Mouse (Mus musculus) erythroid progenitor cell, adult 5-6 weeks (primary cell): ENCODE measurements at regions not wholly inside any gene's neighbourhood (a gene's known extent, or its start where the extent isn't known, plus 50 kb on each side); places are given as distances from the start of the nearest gene placed in this dataset.

ENCODE experiments used
- ATAC-seq: replicated peaks from 2 replicates; pipeline ENCODE4 v1.8.0; 2016; ENCODE audit warnings: moderate number of reproducible peaks, mild to moderate bottlenecking, moderate TSS enrichment, inconsistent platforms; ENCODE audit not compliant: poor library complexity, low FRiP score, severe bottlenecking

DNA sequence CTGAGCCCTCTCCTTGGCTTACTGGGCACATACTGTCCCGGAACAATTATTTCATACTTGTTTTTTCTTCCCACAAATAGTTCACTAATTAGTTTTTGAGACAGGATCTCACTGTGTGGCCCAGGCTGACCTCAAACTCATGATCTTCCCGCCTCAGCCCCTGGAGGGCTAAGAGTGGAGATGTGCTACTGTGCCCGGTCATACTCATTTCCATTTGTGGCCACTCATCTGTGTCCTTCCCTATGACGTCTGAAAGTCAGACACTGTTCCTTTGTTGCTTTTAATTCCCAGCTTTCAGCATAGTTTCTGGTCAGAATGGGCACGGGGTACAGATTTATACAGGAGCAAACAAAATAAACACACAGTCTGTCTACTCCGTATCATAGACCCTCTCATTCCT lies 242.7 kb upstream of the Kif2a start:
- no peak for ATAC-seq

- no peak for ATAC-seq
Observed at GRCm38 (mm10) chr13:107261479-107262050, 239.6 kb upstream of the Kif2a start.

- no peak for ATAC-seq
Observed at GRCm38 (mm10) chr13:107260274-107260673, 238.3 kb upstream of the Kif2a start.

DNA sequence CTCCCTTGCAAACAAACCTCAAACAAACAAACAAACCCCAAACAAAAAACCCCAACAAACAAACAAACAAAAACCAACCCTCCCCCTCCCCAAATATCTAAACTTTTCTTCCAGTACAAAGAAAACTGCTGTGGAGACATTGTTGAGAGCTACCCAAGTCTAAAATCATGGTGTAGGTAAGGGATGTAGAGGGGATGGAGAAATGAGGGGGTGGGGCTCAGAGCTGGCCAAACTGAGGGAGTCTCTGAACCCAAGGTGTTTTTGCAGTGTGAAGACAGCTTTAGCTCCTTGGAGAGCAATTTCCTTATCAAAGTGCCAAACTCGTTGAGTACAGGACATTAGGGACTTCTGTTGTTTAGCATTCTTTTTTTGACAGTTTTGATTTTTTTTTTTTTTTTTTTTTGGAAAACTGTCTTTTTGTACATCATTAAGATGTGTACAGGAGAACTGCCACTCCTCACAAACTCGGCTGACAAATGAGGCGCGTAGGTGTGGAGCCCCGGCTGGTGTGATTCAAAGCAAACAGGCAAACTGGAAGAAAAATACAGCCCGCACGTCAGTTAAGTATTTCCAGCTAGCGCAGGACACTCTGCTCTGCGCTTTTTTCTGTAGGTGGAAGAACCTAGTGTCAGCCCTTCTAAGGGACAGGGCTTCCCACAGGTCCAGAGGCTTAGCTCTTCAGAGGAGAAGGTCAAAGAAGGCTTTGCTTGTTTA lies 226.0 kb upstream of the Kif2a start:
- no peak for ATAC-seq

DNA sequence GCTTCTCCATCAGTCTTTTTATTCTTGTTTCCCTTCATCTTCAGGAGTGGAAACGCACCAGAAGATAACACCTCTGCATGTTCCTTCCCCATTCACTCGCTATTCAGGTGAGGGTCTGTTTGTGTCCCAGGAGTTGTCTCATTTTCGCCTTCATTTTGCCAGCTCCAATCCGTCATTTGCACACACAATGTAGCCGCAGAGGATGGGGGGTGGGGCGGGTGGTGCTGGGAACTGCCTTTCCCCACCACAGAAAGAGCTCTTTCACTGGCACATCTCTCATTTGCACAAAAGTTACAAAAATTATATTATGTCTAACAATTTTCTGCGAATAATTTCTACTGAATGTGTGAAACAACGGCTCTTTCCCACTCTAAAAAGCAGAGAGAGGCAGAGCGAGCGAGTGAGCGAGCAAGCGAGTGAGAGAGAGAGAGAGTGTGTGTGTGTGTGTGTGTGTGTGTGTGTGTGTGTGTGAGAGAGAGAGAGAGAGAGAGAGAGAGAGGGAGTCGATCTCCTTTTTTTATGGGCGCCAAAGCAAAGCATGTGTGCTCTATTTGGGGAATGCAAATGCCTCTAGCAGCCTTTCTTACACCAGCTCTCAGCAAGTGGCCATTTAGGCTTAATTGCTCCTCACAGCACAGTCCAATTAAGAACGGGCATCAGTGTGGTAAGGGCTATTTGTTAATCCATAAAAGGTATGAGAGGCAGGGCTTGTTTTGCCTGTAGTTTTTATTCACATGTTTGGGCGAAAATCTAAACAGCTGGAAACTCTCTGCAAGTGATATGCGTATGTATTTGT lies 225.2 kb upstream of the Kif2a start:
- no peak for ATAC-seq

DNA sequence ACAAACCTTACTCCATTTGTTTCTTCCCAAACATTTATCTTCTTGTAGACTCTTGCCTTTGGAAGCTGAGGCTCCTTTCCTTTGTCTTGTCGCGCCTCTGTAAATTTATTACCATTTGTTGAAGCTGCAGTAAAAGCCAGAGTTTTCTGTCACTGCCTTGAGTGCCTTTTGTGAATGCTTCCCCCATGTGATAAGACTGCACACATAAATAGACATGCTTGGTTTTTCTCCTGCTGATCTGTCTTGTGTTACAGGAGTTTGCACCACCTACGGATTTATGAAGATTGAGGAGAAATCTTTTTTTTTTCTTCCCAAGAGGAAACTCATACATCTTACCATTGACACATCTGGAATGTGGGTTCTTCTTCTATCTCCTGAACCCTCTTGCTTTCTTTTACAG lies 222.2 kb upstream of the Kif2a start:
- no peak for ATAC-seq

DNA sequence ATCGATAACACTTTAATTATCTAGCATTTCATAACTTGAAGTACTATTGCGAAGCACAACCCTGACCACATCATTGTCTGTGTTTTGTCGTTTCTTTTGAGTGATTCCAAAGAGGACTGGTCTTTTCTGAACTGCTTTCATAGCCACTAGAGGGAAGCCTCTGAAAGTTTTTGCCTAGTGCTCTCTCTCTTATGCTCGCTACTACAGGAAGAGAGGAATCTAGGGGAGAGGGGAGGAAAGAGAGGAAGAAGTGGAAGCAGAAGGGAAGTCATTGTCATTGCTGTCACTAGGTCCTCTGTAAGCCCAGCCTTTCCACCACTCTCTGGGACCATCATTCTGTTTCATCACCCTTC lies 217.1 kb upstream of the Kif2a start:
- ATAC-seq: no peak

GRCm38 (mm10) chr13:107238364-107239034 lies 216.6 kb upstream of the Kif2a start:
- no peak for ATAC-seq

DNA sequence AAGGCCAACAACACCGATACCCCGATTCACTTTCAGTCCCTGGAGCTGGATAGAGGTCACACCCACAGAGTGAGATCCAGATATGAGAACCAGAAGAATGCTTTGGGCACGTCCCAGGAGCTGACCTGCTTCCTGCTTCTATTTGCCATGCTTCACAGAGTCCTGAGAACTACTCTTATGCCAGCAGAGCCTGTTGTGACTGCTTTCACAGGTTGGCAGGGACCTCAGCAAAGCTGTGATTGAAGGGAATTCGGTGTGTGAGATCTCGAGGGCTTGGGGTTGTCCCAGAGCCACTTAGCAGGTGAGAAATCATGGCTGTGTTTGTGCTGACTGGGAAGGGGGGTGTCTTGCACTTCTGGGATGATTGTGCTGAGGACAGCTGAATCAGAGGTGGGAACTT lies 197.5 kb upstream of the Kif2a start:
- no peak for ATAC-seq

DNA sequence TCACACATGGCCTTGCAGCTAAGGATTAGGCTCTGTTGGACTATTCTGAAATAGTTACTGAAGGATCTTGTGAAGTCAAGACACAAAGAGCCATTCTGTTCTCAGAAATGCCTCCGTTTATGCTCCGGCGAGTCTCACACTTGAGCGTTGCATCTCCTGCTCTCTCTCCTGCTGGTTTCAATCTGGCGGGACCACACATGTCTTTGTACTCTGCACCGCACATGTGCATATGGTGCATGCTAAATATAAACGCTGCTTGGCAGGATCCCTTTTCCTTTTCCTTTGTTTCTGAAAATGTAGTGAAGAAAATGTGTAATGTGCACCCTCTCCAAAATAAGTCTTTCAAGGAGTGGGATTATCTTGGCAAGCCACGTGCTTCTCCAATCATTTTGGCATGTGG lies 196.4 kb upstream of the Kif2a start:
- ATAC-seq: no peak

DNA sequence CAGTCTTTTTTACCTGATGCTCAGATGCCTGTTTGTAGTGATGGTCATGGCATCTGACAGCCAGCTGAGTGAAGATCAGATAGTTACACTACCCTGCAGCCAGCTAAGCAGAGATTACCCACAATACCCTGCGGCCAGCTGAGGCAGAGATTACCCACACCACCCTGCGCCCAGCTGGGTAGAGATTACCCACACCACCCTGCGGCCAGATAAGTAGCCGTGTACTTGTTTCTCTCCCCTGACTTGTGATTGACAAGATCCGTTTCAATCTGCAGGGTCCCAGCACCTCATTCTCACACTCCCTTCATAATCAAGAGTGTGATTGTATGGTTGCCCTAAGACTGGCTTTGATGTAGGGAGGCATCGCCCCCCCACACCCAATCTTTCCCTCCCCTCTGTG lies 195.9 kb upstream of the Kif2a start:
- ATAC-seq: no peak

- ATAC-seq: no peak
Observed at GRCm38 (mm10) chr13:107213281-107213680, 191.4 kb upstream of the Kif2a start.

DNA sequence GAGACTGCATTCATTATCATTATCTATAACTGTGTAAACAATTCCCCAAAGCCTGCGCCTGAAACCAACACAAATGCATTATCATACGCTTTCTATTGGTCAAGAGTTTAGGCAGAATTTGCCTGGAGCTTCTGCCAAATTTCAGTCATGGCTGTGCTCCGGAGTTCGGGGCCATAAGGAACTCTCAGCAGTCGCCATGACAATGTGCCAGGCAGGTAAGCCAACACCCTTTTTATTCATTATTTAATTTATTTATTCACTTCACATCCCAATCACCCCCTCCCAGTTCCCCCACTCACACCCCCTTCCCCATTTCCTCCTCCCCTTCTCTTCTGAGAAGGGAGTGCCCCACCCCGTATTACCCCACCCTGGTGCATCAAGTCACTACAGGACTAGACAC lies 188.8 kb upstream of the Kif2a start:
- ATAC-seq: no peak

- ATAC-seq: no peak
Observed at GRCm38 (mm10) chr13:107207354-107208181, 185.6 kb upstream of the Kif2a start.

DNA sequence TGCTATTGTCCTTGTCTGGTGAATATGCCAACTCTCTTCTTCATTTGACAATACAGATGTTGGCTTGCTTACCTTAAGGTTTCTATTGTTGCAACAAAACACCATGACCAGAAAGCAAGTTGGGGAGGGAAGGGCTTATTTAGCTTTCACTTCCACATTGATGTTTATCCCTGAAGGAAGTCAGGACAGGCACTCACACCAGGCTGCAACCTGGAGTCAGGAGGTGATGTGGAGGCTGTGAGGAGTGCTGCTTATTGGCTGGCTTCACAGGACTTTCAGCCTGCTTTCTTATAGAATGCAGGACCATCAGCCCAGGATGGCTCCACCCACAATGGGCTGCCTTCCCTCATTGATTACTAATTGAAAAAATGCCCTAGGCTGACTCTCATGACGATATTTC lies 177.9 kb upstream of the Kif2a start:
- no peak for ATAC-seq

DNA sequence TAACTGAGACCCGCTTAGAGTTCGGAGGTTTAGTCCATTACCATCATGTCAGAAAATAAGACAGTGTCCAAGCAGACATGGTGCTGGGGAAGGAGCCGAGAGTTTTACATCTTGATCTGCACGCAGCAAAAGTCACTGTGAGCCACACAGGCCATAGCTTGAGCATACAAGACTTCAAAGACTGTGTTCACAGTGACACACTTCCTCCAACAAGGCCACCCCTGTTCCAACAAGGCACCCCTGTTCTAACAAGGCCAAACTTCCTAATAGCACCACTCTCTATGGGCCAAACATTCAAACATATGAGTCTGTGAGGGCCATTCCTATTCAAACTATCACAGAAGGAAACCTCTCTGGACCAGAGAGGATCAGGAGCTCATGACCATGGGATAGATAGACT lies 171.5 kb upstream of the Kif2a start:
- ATAC-seq: no peak

DNA sequence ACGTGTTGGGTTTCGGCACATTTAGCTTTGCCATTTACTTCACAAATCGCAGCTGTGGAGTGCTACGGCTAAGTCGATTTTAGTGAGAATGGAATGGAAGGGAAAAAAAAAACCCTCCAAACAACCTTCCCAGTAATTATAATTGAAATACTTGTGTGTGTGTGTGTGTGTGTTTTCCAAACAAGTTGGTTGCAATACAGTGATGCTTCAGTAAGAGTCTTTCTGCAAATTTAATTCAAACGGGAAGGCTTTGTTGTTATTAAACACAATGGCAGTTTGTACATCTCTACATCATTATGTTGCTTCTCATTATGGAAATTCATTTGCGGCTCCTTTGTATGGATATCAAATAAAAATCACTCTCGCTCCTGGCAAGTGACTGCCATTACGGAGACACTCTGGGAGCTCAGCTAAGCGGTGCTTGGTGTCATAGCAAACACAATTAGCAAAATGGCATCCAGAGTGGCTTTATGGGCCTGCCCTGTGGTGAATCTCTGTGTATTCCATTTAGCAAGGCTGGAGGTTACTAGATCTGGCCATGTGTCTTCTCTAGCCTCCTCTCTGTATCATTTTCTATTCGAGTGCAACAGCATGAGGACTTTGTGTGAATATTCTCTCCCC lies 165.4 kb upstream of the Kif2a start:
- no peak for ATAC-seq

GRCm38 (mm10) chr13:107182544-107182943 lies 160.6 kb upstream of the Kif2a start:
- ATAC-seq: no peak

GRCm38 (mm10) chr13:107179551-107179950 lies 157.6 kb upstream of the Kif2a start:
- ATAC-seq: no peak

GRCm38 (mm10) chr13:107177595-107177994 lies 155.7 kb upstream of the Kif2a start:
- no peak for ATAC-seq
